ENCODE assay signal across 10 mouse cellular contexts in genomic region chr6:91707276-91707885, GRCm38 (mm10). TPM values are rescaled to one million over a fixed set of nuclear protein-coding genes. Genes with fewer than 3 reads are reported as not detected.
DNase-seq lines count a peak whose midpoint lies in the region; ATAC-seq lines count a peak whose summit lies in the region.
"Had no signal": no experiment of that assay in that cellular context is flagged by ENCODE, and none has a peak within 500 bp of the region (broad histone marks: within the 10 kb centered on the region; RNA-seq: fewer than 3 reads in every experiment).

No protein-coding gene starts in this region.

- 67% methylated on average over 8 of the region's 8 CpGs for WGBS in embryonic facial prominence, embryonic 12.5 days
- WGBS in kidney, embryonic 16.5 days: 78% methylated on average over 8 of the region's 8 CpGs

- no peak for ATAC-seq in embryonic facial prominence, embryonic 12.5 days (ENCODE audit: insufficient number of reproducible peaks, insufficient read depth, low FRiP score, low TSS enrichment)
- ATAC-seq in kidney, embryonic 16.5 days (ENCODE audit: low FRiP score, low TSS enrichment): peak; percentile 66; the same call in 1 of the 2 replicates
- no peak for ATAC-seq in monocyte, adult 5-6 weeks (replicated peaks; ENCODE audit: insufficient number of reproducible peaks, low FRiP score, low TSS enrichment, poor library complexity, severe bottlenecking)

- no peak overlapping the region for H3K4me2 ChIP-seq in embryonic facial prominence, embryonic 12.5 days (replicated peaks)
- no peak overlapping the region for H3K4me2 ChIP-seq in kidney, embryonic 16.5 days (replicated peaks; ENCODE audit: low read depth, low read length)

- no peak overlapping the region for H3K9ac ChIP-seq in embryonic facial prominence, embryonic 12.5 days
- H3K9ac ChIP-seq in kidney, embryonic 16.5 days (replicated peaks; ENCODE audit: low read length): no peak overlapping the region

- peaks cover 38% of the 10 kb centered on the region for H3K4me1 ChIP-seq in embryonic facial prominence, embryonic 12.5 days
- peaks cover 36% of the 10 kb centered on the region for H3K4me1 ChIP-seq in kidney, embryonic 16.5 days (ENCODE audit: insufficient read depth, low read length)

- no peak overlapping the region for H3K4me3 ChIP-seq in embryonic facial prominence, embryonic 12.5 days
- H3K4me3 ChIP-seq in kidney, embryonic 16.5 days (ENCODE audit: low read length): no peak overlapping the region

- no peaks in the 10 kb centered on the region for H3K27me3 ChIP-seq in embryonic facial prominence, embryonic 12.5 days
- no peaks in the 10 kb centered on the region for H3K27me3 ChIP-seq in kidney, embryonic 16.5 days (ENCODE audit: insufficient read depth, low read length)

- peaks cover 33% of the 10 kb centered on the region for H3K36me3 ChIP-seq in embryonic facial prominence, embryonic 12.5 days
- peaks cover 32% of the 10 kb centered on the region for H3K36me3 ChIP-seq in kidney, embryonic 16.5 days (ENCODE audit: insufficient read depth, low read length)

- peak; percentile 25 for DNase-seq in cerebellum, adult 8-10 months
- DNase-seq in cerebellum, adult 9-10 months: no peak
- peak; percentile 38 for DNase-seq in CD4-positive, CD25-positive, alpha-beta regulatory T cell, adult 2 months (ENCODE audit: low read depth, low spot score)
- no peak for DNase-seq in heart, postnatal 14 days
- no peak for DNase-seq in natural killer cell, adult 2 months (ENCODE audit: low spot score in 2 of 2)
- DNase-seq: gastrocnemius, postnatal 10 days; right cerebral cortex, postnatal 4 days had no signal

- H3K27ac ChIP-seq in embryonic facial prominence, embryonic 12.5 days: peak overlapping the region; percentile 63
- H3K27ac ChIP-seq in kidney, embryonic 16.5 days (ENCODE audit: low read length): 0 out of 2 replicates have a peak overlapping the region, but pooled peaks have one; percentile 31

- intact Hi-C loops in heart, postnatal 14 days (cut with DNase I): loop anchor here (5.0 kb wide), 1 partner anchor 35 kb away; no protein-coding TSS in a partner anchor

- no peaks in the 10 kb centered on the region for H3K9me3 ChIP-seq in embryonic facial prominence, embryonic 12.5 days
- peaks cover 4% of the 10 kb centered on the region; the same call in 1 of the 2 replicates for H3K9me3 ChIP-seq in kidney, embryonic 16.5 days (ENCODE audit: low read length)

RNA-seq across cellular contexts. Expression of gene Slc6a6, which starts 23.5 kb away (rescaled TPM):
- polyA plus RNA-seq in embryonic facial prominence, embryonic 12.5 days (2016; fragmentation: Nextera tagmentation; extraction: Ambion mirVana): 56.2 and 67.5 TPM in 2 replicates
- polyA plus RNA-seq in kidney, embryonic 16.5 days (2015; fragmentation: Nextera tagmentation; extraction: Ambion mirVana): 82.9 and 96.3 TPM in 2 replicates
- 100 to 1,000 TPM; 117 to 145 TPM for total RNA-seq in heart, postnatal 14 days (2021)
- total RNA-seq in monocyte, adult 5-6 weeks (2017): 63.2 to 87.6 TPM (median 76.2 TPM) in 3 replicates

Comparison
In these comparisons a context has a peak if more than half of its experiments do, and no peak if none do; other contexts are left out.
1. DNase-seq: peak in cerebellum, adult 8-10 months (single experiment) and CD4-positive, CD25-positive, alpha-beta regulatory T cell, adult 2 months (single experiment); none in cerebellum, adult 9-10 months (single experiment), heart, postnatal 14 days (0 of 2) and natural killer cell, adult 2 months (0 of 2).